Mouse (Mus musculus) retina, postnatal 1 day (tissue): ENCODE data around the gene Hoxc5.

Experiments
- DNase-seq: peaks from one replicate; pipeline ENCODE4 v3.0.0-alpha.2; 2012

Hoxc5 gene

GRCm38 (mm10) chr15:102990461-102991397, 23.5 kb downstream of the Hoxc5 start, which contains the start of gene Hoxc8:
Hoxc8 (plus strand) TSS chr15:102990607.
- DNase-seq: no peak

- no peak for DNase-seq
These were observed 24.5 kb downstream of the Hoxc5 start for GRCm38 (mm10) chr15:102991782-102992181.

- no peak for DNase-seq
These were observed 25.0 kb downstream of the Hoxc5 start for GRCm38 (mm10) chr15:102992206-102992605.

GRCm38 (mm10) chr15:102992863-102993262, 25.6 kb downstream of the Hoxc5 start:
- no peak for DNase-seq

- DNase-seq: no peak
These were observed 29.3 kb downstream of the Hoxc5 start for GRCm38 (mm10) chr15:102996548-102996947.

GRCm38 (mm10) chr15:102997431-102997830, 30.2 kb downstream of the Hoxc5 start:
- DNase-seq: no peak

DNA sequence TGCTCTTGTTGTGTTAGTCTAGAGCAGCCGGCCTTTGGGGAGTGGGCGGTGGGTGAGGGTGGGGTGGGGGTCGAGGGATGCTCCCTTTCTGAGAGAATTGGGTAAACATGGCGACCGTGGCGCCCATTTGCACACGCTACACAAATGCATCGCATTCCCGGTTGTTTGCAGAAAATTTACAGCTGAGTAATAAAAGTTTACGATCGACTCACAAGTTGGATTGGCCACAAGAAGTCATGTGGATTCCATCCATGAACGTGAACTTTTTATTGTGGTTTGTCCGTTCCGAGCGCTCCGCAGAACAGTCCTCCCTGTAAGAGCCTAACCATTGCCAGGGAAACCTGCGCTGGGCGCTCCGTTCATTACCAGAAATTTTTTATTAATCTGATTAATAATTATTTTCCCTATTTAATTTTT, 30.7 kb downstream of the Hoxc5 start, which contains the start of gene Hoxc6:
TSS of gene Hoxc6 (plus strand) at position 319 of the 417 bp plus-strand sequence.
- DNase-seq: no peak

GRCm38 (mm10) chr15:102998608-102999182, 31.5 kb downstream of the Hoxc5 start:
- DNase-seq: no peak

GRCm38 (mm10) chr15:102999183-102999831, 32.1 kb downstream of the Hoxc5 start:
- DNase-seq: peak; percentile 93

- no peak for DNase-seq
These were observed 32.7 kb downstream of the Hoxc5 start for GRCm38 (mm10) chr15:102999955-103000354.

DNA sequence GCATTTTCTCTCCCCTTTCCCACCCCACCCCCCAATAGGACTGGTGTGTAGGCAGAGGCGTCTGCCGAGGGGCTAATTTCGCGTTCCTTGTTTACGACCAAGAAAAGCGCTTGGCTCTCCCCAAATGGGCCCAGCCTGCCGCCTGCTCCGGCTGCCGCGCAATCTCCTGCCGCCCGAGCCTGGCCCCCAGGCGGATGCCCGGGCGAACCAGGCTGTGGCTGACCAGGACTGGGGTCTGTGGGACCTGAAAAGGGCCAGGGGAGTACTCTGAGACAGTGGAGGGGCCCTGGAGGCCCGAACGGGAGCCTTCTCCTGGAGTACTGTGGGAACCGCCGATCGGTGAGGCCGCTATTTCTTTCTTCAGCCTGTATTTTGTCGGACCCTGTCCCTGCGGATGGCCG, 33.3 kb downstream of the Hoxc5 start:
- no peak for DNase-seq

GRCm38 (mm10) chr15:103001370-103001769, 34.1 kb downstream of the Hoxc5 start:
- DNase-seq: no peak

- DNase-seq: no peak
These were observed 34.9 kb downstream of the Hoxc5 start for GRCm38 (mm10) chr15:103002156-103002555.

DNA sequence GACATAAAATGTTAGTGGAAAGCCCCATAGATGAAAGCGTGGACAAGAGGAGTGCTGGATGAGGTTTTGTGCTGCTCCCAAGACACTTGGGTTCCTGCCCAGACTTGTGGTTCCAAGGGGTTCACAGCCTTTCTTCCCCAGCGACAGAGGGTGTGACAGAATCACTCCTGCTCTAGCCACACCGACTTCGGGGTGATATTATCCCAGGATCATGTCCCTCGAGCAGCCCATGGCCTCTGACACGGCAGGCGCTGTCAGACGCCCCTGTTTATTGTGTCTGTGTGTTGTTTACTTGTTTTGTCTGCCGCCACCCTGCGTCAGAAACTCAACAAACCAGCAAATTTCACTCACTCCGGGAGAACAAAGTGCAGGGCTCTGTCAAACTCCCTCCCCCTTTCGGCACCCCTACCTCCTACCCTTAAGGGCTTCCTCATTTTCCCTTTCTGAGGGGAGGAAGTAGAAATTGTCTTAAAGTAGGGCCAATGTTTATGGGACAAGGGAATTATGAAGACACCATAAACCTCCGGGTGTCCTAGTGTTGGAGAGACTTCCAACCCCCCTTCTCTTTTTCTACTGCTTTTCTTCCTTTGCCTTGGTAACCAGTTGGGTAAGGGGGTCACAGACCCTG, 35.7 kb downstream of the Hoxc5 start:
- DNase-seq: no peak

- no peak for DNase-seq
These were observed 38.1 kb downstream of the Hoxc5 start for GRCm38 (mm10) chr15:103005308-103005707.

DNA sequence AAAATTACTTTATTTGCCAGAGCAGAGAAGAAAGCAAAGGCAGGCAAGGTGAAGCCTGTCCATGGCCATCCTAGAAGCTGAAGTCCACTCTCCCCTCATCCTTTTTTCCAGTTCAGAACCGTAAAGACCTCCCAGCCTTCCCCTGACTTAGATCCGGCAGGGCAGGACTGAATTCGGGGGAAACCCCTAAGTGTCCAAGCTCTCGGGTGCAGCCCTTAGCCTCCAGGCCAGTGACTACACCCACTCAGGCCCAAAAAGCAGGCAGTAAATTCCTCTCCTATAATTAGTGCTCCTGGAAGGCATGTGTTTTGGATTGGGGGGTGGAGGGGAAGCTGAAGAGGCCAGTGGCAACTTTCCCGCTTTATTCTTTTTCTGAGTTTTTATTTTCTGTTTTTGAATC, 38.6 kb downstream of the Hoxc5 start:
- DNase-seq: no peak

GRCm38 (mm10) chr15:103006326-103006725, 39.1 kb downstream of the Hoxc5 start:
- DNase-seq: no peak

- no peak for DNase-seq
These were observed 42.2 kb downstream of the Hoxc5 start for GRCm38 (mm10) chr15:103009265-103010111.

- DNase-seq: no peak
These were observed 43.0 kb downstream of the Hoxc5 start for GRCm38 (mm10) chr15:103010112-103010846.

- DNase-seq: no peak
These were observed 43.8 kb downstream of the Hoxc5 start for GRCm38 (mm10) chr15:103010847-103011555.
